Mouse (Mus musculus) brain, embryonic 14.5 days (tissue): ENCODE data around the gene Fanci. TPM values are rescaled to one million over a fixed set of nuclear protein-coding genes. Genes with fewer than 3 reads are reported as not detected.

Experiments used
- DNase-seq: peaks from one replicate; pipeline ENCODE4 v3.0.0-alpha.2; 2011; ENCODE audit warnings: low read depth
- CTCF ChIP-seq: fragments of 200-500 bp; IDR thresholded peaks from 2 replicates; pipeline ENCODE4 v1.5.1; 2012; ENCODE audit warnings: inconsistent platforms, mild to moderate bottlenecking, moderate library complexity, borderline replicate concordance; ENCODE audit not compliant: insufficient read depth, insufficient read length; ENCODE audit errors: extremely low read depth
- POLR2A ChIP-seq: fragments of 200-500 bp; IDR thresholded peaks from 2 replicates; pipeline ENCODE4 v1.6.1; 2012; ENCODE audit warnings: mild to moderate bottlenecking, inconsistent platforms, borderline replicate concordance; ENCODE audit not compliant: poor library complexity, insufficient read depth, insufficient read length, severe bottlenecking; ENCODE audit errors: extremely low read depth
- polyA plus RNA-seq: library from polyadenylated mRNA; depleted of rRNA; stranded (reverse); fragments of >200 nt; gene quantifications from 2 replicates; pipeline ENCODE4 v1.2.3, GENCODE M21; 2012

The Fanci gene
- polyA plus RNA-seq, 1 experiment, result 3.2 TPM

DNA sequence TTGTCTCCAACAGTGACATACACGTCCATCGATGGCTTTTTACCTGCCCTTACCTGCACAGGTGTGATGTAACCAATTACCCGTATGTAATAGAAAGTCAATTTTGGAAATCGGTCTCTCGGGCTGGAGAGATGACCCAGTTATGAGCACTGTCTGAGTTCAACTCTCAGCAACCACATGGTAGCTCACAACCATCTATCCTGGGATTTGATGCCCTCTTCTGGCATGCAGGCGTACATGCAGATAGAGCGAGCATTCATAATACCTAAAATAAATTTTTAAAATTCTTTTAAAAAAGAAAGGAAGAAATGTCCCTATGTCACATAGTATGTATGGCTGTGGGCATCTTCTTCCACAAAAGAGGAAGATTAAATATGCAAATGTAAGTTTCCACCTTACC lies 79.7 kb downstream of the Fanci start:
- peak; percentile 11 for DNase-seq
- TF ChIP-seq CTCF (peak; percentile 16; the same call in 1 of the 2 replicates), POLR2A (no peak)

DNA sequence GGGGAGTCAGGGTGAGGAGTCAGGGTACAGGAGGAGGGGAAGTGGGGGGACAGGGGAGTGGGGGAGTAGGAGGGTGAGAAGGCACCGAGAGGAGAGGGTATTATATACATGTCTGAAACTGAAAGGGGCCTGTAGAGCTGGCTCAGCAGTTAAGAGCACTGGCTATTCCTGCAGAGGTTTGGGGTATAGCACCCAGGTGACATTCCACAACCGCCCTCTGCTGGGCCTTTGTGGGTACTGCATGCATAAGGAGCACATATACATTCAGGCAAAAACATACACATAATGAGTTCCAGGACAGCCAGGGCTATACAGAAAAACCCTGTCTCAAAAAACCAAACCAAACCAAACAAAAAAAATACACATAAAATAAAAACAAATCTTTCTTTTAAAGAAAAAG lies 81.1 kb downstream of the Fanci start:
- TF ChIP-seq CTCF, result peak; percentile 51; the same call in 1 of the 2 replicates
- TF ChIP-seq POLR2A, result no peak
- DNase-seq, result no peak

DNA sequence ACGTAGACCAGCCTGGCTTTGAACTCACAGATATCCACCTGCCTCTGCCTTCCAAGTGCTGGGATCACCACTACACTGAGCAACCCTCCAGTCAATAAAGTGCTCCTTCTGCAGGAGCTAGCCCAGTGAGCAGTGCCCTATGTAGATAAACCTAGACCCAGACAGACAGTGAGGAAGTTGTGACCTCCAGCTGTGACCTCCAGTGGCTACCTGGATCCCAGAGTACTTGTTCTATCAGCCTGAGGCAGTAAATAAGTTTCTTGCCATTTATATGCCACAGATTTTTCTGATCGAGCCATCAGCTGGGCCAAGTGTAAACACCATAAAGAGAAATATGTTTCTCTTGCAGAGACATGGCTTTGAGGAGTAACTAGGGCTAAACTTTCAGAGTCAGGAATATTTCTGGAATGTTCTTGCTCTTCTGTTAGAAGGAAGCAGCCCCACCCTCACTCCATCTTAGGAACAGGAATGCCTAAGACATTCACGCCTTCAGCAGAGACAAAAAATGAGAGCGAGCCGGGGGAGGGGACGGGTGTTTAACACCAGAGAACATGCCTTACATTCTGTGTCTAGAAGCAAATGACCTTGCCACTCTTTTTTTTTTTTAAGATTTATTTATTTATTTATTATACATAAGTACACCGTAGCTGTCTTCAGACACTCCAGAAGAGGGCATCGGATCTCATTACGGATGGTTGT lies 81.9 kb downstream of the Fanci start:
- DNase-seq, result no peak
- TF ChIP-seq CTCF (no peak), POLR2A (no peak)

GRCm38 (mm10) chr7:79474831-79475399 lies 83.2 kb downstream of the Fanci start:
- no peak for TF ChIP-seq CTCF
- TF ChIP-seq POLR2A, result no peak
- no peak for DNase-seq

DNA sequence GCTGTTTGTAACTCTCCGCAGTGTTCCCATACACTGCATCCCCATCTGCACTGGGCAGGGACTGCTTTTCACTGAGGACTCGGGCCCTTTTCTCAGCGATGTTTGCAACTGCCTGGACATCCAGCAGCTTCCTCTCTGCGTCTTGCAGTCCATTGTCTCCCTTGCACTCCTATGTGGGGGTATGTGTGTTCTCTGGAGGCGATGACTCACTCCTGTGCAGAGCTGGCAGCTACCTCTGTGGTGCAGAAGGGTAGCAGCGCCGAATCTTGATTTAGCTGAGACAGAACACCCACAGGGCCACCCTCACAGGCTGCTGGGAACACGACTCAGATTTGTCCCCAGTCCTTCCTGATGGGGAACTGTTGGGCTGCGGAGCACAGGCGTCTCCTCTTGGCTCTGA lies 94.8 kb downstream of the Fanci start:
- no peak for DNase-seq
- TF ChIP-seq POLR2A, result no peak
- no peak for TF ChIP-seq CTCF

GRCm38 (mm10) chr7:79493915-79494314 lies 102.2 kb downstream of the Fanci start:
- peak; percentile 92 for DNase-seq
- TF ChIP-seq POLR2A, result no peak
- TF ChIP-seq CTCF, result peak; percentile 99

DNA sequence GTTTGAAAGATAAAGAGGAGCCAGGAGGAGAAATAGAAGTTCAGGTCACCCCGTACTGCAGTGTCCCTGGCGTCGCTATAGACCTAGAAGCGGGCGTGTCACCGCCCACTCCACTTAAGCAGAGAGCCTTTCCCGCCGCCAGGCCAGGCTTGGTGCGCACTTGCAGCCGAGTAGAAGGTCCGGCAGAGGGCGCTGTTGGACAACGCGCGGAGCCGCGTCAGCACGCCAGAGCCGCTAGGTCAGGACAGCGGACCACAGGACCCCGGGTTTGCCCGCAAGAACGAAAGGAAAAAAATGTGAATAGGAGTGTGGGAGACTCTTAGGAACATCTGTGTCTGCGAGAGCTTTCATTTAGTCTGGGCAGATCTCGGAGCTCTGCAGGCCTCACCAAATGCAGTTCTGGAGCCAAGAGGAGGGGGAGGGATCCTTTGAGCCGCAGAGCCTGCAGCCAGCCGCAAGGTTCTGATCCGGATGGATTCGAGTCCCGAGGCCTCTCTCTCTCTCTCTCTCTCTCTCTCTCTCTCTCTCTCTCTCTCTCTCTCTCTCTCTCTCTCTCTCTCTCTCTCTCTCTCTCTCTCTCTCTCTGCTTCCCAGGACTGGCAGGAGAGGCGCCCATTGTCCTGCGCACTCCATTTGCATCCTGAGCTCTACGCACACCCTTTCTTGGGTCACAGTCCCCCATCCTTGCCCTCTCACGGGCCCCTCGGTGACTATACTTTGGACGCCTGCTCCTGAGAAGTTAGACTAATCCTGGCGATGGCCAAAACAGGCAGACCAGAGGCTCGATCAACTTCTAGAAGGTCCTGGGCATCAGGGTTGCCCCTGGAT lies 104.5 kb downstream of the Fanci start:
- TF ChIP-seq POLR2A, result no peak
- TF ChIP-seq CTCF, result peak; percentile 99

DNA sequence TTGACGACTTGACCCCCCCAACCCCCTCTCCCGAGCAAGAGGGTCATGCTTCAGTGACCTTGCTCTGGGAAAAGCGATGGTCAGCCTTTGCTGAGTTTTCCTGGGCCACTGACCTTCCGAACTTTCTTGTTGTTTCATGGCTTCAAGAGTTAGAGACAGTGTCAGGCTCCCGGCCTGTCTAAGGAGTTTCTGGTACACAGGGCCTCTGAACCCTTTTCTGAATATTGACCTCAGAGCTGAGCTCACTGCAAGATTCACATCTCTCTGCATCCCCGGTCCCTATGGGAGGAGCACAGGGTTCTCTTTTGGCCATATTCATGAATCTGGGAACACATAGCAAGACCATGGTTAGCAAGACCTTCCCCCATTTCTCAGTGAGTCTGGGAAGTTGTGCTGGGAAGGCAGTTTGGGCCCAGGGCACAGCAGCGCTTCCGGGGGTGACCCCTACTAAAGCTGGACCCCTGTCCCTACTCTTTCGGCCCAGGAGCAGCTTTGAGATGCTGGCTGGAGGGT lies 105.1 kb downstream of the Fanci start:
- peak; percentile 47 for DNase-seq
- TF ChIP-seq CTCF (no peak), POLR2A (no peak)

More for the DNA sequence above, 104.5 kb downstream of the Fanci start:
- DNase-seq, result peak; percentile 97

DNA sequence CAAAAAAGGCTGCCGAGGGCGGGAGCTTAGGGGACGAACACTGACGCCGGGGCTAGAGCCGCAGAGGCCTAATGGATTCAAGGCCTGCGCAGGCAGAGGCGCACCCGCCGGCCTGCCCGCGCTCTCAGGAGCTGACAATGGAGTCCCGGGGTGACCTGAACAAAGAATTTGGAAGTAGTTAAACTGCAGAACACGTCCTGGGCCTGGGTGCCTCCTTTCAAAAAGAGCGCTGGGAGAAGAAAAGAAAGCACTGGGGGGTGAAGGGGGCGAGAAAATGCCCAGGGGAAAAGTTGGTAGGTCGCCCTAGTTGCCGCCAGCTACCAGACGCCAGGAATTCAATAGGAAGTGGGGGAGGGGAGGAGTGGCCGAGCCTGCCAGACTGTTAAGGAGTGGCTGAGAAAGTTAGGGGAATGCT lies 106.0 kb downstream of the Fanci start:
- peak; percentile 96 for DNase-seq
- TF ChIP-seq POLR2A (0 out of 2 replicates have a peak, but pooled peaks have one; percentile 7), CTCF (no peak)

- DNase-seq, result peak; percentile 66
- TF ChIP-seq CTCF, result no peak
- no peak for TF ChIP-seq POLR2A
Measured at GRCm38 (mm10) chr7:79498356-79498755, 106.6 kb downstream of the Fanci start.
